Mouse (Mus musculus): ENCODE results near the gene Tmem131l. TPM values are rescaled to one million over a fixed set of nuclear protein-coding genes. Genes with fewer than 3 reads are reported as not detected.

Gene Tmem131l
- total RNA-seq, 2 experiments from 2014 or later = 10.1 to 12.7 TPM

GRCm38 (mm10) chr3:83978497-83979410 lies 61.2 kb downstream of the Tmem131l start:
- DNase-seq = no peak

DNA sequence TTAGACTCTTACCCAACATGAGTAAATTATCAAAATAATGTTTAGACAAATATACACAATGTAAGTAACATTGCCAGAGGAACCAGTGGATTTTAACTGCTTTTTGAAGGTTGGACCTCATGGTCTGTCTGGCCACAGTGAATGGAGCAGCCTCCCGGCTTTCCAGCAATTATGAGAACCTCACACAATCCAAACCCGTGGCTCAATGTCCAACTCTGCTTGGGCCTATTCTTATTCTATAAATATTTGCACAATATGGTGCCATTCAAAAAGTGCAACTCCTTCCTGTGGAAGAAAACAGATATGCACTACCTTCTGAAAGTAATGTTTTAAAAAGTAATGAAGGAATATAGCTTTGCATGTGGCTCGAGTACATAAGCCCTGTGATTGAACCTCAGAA lies 62.2 kb downstream of the Tmem131l start:
- DNase-seq = no peak

- DNase-seq = no peak
These were observed 63.8 kb downstream of the Tmem131l start for GRCm38 (mm10) chr3:83976161-83976560.

DNA sequence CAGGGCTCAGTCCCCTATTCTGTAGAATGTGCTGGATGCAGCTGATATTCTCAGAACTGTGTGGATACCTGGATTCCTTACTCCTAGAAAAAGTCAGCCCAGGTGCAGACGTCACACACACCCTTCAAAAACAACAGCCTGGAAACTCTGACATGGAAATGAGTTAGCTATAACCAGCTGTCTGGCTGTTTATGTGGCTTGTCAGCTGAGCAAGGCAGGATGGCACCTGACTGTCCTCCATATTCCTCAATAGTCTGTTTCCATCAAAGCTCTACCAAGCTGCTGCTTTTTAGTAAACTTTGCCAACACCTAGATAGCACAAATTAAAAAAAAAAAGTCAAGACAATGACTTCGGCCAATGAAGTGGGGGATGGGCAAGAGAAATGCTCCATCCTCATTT lies 66.6 kb downstream of the Tmem131l start:
- DNase-seq = no peak

DNA sequence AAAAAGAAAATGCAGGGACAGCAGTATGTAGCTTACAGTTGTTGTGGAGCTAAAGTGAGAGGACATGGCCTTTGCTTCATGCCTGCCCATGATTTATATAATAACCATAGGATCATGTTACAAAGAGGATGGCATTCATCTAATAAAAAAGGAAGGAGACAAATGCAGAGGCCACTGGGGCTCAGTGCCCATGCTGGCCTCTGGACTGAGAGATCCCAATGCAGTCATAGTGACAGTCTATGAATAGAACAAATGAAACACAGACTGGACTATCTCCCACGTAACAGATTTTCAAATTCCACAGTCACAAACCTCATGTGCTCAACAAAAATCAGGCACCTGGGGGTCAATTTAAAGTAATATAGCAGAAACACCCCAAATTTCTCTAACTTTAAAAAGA lies 69.3 kb downstream of the Tmem131l start:
- peak; percentile 42 for DNase-seq

GRCm38 (mm10) chr3:83969081-83969480 lies 70.9 kb downstream of the Tmem131l start:
- DNase-seq = no peak

GRCm38 (mm10) chr3:83967791-83968190 lies 72.2 kb downstream of the Tmem131l start:
- DNase-seq = no peak

DNA sequence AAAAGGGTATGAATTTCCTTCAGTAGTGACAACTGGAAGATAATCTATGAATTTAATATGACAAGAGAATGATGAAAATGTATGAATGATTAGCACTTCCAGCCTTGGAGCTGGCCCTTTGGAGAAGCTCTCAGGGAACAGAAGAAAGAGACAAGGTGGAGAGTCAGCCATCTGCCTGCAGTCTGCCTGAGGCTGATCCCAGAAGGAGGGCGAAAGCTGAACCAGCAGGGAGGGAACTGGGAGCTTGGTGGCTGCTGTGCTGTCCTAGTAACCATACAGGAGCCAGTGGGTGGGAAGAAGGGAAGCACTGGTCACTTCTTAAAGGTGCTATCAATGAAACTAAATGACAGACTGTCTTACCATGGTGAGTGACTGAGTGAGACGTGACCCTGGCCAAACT lies 74.6 kb downstream of the Tmem131l start:
- DNase-seq = peak; percentile 27

- no peak for DNase-seq
These were observed 76.3 kb downstream of the Tmem131l start for GRCm38 (mm10) chr3:83963705-83964104.

- no peak for DNase-seq
These were observed 77.4 kb downstream of the Tmem131l start for GRCm38 (mm10) chr3:83962571-83962970.

- DNase-seq = no peak
These were observed 77.9 kb downstream of the Tmem131l start for GRCm38 (mm10) chr3:83962076-83962475.

- DNase-seq = no peak
These were observed 80.9 kb downstream of the Tmem131l start for GRCm38 (mm10) chr3:83958951-83959681.

DNA sequence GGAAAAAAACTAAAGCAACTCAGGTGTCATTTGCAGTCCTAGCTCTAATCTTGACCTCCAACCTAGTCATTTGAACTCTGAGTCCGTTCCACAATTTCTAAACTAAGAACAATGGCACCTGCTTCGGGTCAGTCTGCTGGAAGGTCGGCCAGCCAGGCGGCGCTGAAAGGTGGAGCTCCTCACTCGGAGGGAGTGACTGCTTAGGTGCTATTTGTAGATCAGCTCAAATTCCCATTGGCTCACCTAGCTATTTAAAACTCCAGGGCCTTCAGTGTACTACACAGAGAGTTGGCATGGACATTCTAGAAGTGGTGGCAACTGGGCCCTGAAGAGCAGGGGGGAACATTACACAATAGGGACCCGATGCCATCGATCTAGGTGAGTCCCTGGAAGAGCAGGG lies 86.1 kb downstream of the Tmem131l start:
- peak; percentile 31 for DNase-seq

- no peak for DNase-seq
These were observed 91.2 kb downstream of the Tmem131l start for GRCm38 (mm10) chr3:83948801-83949200.

DNA sequence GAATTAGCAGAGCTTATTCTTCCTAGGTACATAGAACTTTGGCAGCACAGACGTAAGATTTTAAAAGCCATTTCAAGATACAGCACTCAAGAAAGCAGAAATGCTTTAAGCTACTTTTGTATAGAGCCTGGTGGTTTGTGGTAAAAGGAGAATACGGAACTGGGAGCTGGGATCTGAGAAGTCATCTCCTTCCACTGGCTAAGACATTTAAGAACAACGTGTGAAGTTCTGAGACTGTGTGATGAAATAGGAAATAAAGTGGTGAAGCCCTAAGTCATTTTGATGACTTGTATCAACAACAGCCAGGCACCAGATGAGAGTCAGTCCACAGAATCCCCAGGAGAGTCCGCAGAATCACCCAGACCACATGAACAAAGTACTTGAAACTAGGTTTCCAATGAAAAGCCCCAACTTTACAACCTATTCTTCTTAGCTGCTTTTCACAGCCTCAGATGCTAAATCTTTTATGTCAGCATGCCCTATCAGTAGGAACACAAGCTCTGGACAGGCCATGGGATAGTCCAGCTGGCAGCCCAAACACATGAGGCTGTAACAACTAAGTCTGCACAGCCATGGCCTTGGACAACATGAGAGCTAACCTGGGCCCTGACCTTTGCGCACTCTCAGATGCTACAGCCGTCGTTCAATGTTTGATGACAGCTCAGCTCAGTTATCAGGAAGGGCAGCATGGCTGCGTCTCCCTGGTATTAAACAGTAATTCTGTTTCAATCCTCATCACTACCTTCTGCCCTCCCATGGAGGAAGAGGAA lies 92.3 kb downstream of the Tmem131l start:
- DNase-seq = no peak

DNA sequence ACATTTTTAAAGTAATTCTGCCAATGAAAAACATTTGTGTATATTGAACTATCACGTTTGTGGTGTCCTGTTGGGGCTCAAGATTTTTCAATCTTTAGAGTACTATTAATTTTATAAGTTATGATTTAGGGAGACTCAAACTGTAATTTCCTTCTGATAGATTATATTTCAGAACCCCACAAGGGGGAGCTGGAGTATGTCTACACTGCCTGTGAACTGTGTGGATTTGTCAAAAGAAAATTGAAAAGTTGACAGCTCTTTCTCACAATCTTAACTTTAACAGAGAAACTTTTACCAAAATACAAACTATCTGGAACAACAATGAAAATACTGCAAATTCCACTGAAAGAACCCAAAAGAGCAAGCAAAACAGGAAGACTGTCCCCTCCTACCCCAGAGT lies 93.1 kb downstream of the Tmem131l start:
- no peak for DNase-seq

DNA sequence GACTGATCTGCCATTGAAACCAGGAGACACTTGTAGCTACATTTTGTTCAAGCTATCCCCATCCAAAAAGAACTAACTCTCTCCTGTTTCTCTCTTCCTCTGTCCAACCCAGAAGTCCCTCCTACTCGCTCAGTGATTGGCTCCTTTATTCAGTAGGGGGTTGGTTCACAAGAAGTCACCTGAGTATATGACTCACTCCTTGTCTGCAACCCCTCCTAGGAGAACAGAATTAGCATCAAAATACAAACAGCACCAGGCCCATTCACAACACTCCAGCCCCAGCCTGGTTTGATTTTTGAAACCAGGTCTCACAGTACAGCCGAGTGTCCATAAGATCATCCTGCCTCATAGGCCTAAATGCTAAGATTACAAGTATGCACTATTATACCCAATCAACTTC lies 96.3 kb downstream of the Tmem131l start:
- no peak for DNase-seq

GRCm38 (mm10) chr3:83943212-83943611 lies 96.8 kb downstream of the Tmem131l start:
- no peak for DNase-seq

DNA sequence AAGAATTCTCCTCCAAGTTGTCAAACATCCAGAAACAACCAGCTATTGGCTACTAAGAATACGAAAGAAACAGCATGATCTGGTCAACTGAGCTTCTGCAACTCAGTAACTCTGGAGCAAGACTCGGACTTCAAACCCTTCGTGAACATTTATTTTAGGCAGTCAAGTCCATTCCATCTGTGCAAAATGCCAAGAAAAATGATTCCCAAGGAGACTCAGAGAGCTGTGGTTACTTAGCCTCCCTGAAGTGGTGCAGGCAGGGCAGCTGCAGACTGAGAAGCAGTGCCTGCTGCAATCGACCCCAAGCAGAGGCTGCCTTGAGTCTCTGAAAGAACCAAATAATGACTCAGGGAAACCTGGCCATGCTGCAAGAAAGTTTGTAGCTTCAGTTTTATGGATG lies 98.1 kb downstream of the Tmem131l start:
- DNase-seq = no peak

- peak; percentile 27 for DNase-seq
These were observed 101.1 kb downstream of the Tmem131l start for GRCm38 (mm10) chr3:83938871-83939270.

- no peak for DNase-seq
These were observed 105.5 kb downstream of the Tmem131l start for GRCm38 (mm10) chr3:83934514-83934913.

DNA sequence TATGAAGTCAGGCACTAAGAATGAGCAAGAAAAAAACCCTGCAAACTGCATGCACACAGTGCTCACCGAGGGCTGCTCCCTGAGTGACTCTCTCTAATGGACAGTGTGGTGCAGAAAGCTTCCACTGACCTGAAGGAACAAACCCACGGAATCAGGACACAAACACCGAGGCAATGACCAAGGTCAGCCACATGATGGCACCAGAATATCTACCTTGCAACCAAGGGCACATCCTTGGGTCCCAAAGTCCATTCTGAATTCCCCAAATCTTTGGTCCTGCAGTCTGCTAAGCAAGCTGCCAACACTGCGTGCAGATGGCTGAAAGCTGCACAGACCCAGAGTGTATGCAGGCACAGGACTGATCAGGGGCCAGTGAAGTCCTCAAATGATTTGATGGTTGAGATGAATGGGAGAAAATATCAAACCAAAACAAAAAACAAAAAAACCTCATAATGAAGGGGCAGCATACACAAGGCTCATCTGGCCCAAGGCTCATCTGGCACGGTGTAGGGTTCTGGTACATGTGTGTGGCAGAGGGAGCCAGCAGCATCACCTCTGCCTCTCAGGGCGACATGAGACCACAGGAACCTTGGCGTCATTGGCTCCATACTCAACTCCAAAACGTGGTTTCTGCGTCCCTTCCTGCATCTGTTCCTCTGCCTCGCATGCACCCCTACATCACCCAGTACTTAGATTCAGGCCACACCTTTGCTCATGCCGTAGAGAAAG lies 124.0 kb downstream of the Tmem131l start:
- no peak for DNase-seq

Data from gastrocnemius, postnatal 25 days (tissue).